Mouse (Mus musculus) CH12.LX (cell line): Measurements from ENCODE around the gene Rilp. TPM values are rescaled to one million over a fixed set of nuclear protein-coding genes. Genes with fewer than 3 reads are reported as not detected.
A peak's percentile ranks its signal among the peaks of the same experiment; 100 is the strongest.

Experiments used
- DNase-seq: peaks from one replicate; pipeline ENCODE4 v3.0.0-alpha.2; 2013; ENCODE audit errors: extremely low read depth
- H3K27ac ChIP-seq: 2 replicates; pipeline ENCODE4 v1.5.1; 2012; ENCODE audit warnings: low read depth, mild to moderate bottlenecking, control low read depth, moderate library complexity; ENCODE audit not compliant: insufficient read depth
- H3K27me3 ChIP-seq: replicated peaks from 2 replicates; pipeline ENCODE3; 2012; ENCODE audit warnings: inconsistent platforms
- H3K36me3 ChIP-seq, 2 experiments: replicated peaks in 1 of 2; 2 replicates each; pipeline versions ENCODE3 to v1.6.1; 2012; ENCODE audit warnings: inconsistent platforms in 1 of 2, low read length in 1 of 2, mild to moderate bottlenecking in 1 of 2, mixed read lengths in 1 of 2, moderate library complexity in 1 of 2; ENCODE audit not compliant: control insufficient read depth in 1 of 2, insufficient read depth in 1 of 2
- H3K4me1 ChIP-seq, 2 experiments: 2 replicates each; pipeline ENCODE4 v1.6.1; 2012; ENCODE audit warnings: inconsistent platforms in 1 of 2, moderate library complexity in 1 of 2; ENCODE audit not compliant: insufficient read depth in 2 of 2, control insufficient read depth in 1 of 2
- H3K4me2 ChIP-seq: 2 replicates; pipeline ENCODE4 v1.6.1; 2012; ENCODE audit warnings: low read depth, mild to moderate bottlenecking, control low read depth; ENCODE audit not compliant: poor library complexity, insufficient read depth, severe bottlenecking
- H3K4me3 ChIP-seq, 3 experiments: fragments of 150-350 bp in 1 of 3; sonication (generic) in 1 of 3; replicated peaks in 1 of 3; 2 replicates each; pipeline versions ENCODE3 to v1.5.1; 2011 to 2012; ENCODE audit warnings: low read depth in 2 of 3, low read length in 2 of 3, mild to moderate bottlenecking in 2 of 3, moderate library complexity in 2 of 3, control low read depth in 1 of 3, improper control_type of control experiment in 1 of 3, inconsistent platforms in 1 of 3, mixed read lengths in 1 of 3; ENCODE audit not compliant: poor library complexity in 1 of 3
- H3K79me2 ChIP-seq: replicated peaks from 2 replicates; pipeline ENCODE4 v1.6.1; 2012; ENCODE audit warnings: mild to moderate bottlenecking, moderate library complexity; ENCODE audit not compliant: control insufficient read depth, poor library complexity, insufficient read depth, severe bottlenecking; ENCODE audit errors: extremely low read depth
- H3K9ac ChIP-seq: 2 replicates; pipeline ENCODE4 v1.6.1; 2012; ENCODE audit warnings: low read depth, mild to moderate bottlenecking, control low read depth, moderate library complexity; ENCODE audit not compliant: insufficient read depth
- H3K9me3 ChIP-seq: replicated peaks from 2 replicates; pipeline ENCODE3; 2012; ENCODE audit warnings: low read length, inconsistent platforms, mixed read lengths
- BHLHE40 ChIP-seq: IDR thresholded peaks from 2 replicates; pipeline ENCODE4 v1.6.1; 2011; ENCODE audit warnings: mild to moderate bottlenecking, low read depth, low read length, improper control_type of control experiment
- CHD2 ChIP-seq: IDR thresholded peaks from 2 replicates; pipeline ENCODE4 v1.6.1; 2011; ENCODE audit warnings: low read length, improper control_type of control experiment
- ETS1 ChIP-seq: conservative IDR thresholded peaks from 2 replicates; pipeline ENCODE4 v1.6.1; 2012; ENCODE audit warnings: low read depth, mild to moderate bottlenecking, inconsistent platforms, low read length, improper control_type of control experiment, moderate library complexity
- GABPA ChIP-seq: IDR thresholded peaks from 2 replicates; pipeline ENCODE4 v1.6.1; 2012; ENCODE audit warnings: low read depth, low read length, improper control_type of control experiment, inconsistent platforms; ENCODE audit not compliant: insufficient replicate concordance
- JUND ChIP-seq: conservative IDR thresholded peaks from 2 replicates; pipeline ENCODE4 v1.6.1; 2011; ENCODE audit warnings: low read depth, low read length, improper control_type of control experiment
- MEF2A ChIP-seq: IDR thresholded peaks from 2 replicates; pipeline ENCODE4 v1.6.1; 2014; ENCODE audit warnings: low read depth, mild to moderate bottlenecking, inconsistent platforms, low read length, improper control_type of control experiment, borderline replicate concordance
- NRF1 ChIP-seq: IDR thresholded peaks from 2 replicates; pipeline ENCODE4 v1.6.1; 2014; ENCODE audit warnings: low read depth, mild to moderate bottlenecking, inconsistent platforms, low read length, improper control_type of control experiment, moderate library complexity
- RAD21 ChIP-seq: IDR thresholded peaks from 2 replicates; pipeline ENCODE4 v1.6.1; 2011; ENCODE audit warnings: low read depth, mild to moderate bottlenecking, low read length, improper control_type of control experiment, moderate library complexity
- RCOR1 ChIP-seq: conservative IDR thresholded peaks from 2 replicates; pipeline ENCODE4 v1.6.1; 2012; ENCODE audit warnings: low read depth, mild to moderate bottlenecking, inconsistent platforms, low read length, improper control_type of control experiment
- TBP ChIP-seq: conservative IDR thresholded peaks from 2 replicates; pipeline ENCODE4 v1.6.1; 2011; ENCODE audit warnings: low read depth, low read length, improper control_type of control experiment
- UBTF ChIP-seq: IDR thresholded peaks from 2 replicates; pipeline ENCODE4 v1.6.1; 2012; ENCODE audit warnings: low read depth, mild to moderate bottlenecking, inconsistent platforms, low read length, improper control_type of control experiment, moderate library complexity
- ZKSCAN1 ChIP-seq: IDR thresholded peaks from 2 replicates; pipeline ENCODE4 v1.6.1; 2012; ENCODE audit warnings: low read depth, inconsistent platforms, low read length, improper control_type of control experiment, borderline replicate concordance
- ZNF384 ChIP-seq: IDR thresholded peaks from 2 replicates; pipeline ENCODE4 v1.6.1; 2012; ENCODE audit warnings: low read depth, low read length, improper control_type of control experiment, inconsistent platforms
- dilution Hi-C: fragments of 300-500 bp; cut with MboI; formaldehyde crosslinking; loops from 2 replicates; pipeline ENCODE4 v1.14.3; 2020; ENCODE audit warnings: low sequenced_read_pairs; ENCODE audit not compliant: extremely low pct_unique_long_range_greater_than_20kb, extremely low pct_ligation_motif_present
- in situ Hi-C: fragments of 300-500 bp; cut with MboI; formaldehyde crosslinking; loops from 3 replicates; pipeline ENCODE4 v1.14.3; 2019; ENCODE audit warnings: low sequenced_read_pairs, low pct_ligation_motif_present, low pct_unique_long_range_greater_than_20kb, mixed read lengths
- polyA plus RNA-seq: library from polyadenylated mRNA; unstranded; fragments of >175 nt; gene quantifications from 2 replicates; pipeline ENCODE4 v1.2.1, GENCODE M21; 2012; ENCODE audit warnings: low read depth; ENCODE audit not compliant: insufficient read length
- total RNA-seq, 2 experiments: library from RNA; depleted of rRNA; stranded (reverse); fragments of 300-350 nt in 1 of 2; fragments of >200 nt in 1 of 2; gene quantifications; 2 replicates each; pipeline ENCODE4 v1.2.3; 2012 to 2014

Rilp gene
- total and polyA plus RNA-seq, 3 experiments, result 0.17 to 1.1 (median 0.72) TPM

GRCm38 (mm10) chr11:75533314-75534015 is 23.6 kb downstream of the Rilp start:
- H3K9ac ChIP-seq, result peak overlapping the region; percentile 11; the same call in 1 of the 2 replicates
- dilution Hi-C loops (no loop called here), in situ Hi-C loops (loop anchor here (5.0 kb wide), 1 partner anchor 39 kb away; no protein-coding TSS in a partner anchor)
- peaks cover 10 to 55% of the 10 kb centered on the region in 2 experiments for H3K4me1 ChIP-seq
- H3K27ac ChIP-seq, result peak overlapping the region; percentile 37
- H3K4me2 ChIP-seq, result peak overlapping the region; percentile 83
- no peaks in the 10 kb centered on the region for H3K9me3 ChIP-seq
- H3K36me3 ChIP-seq, result peaks cover 0 to 17% of the 10 kb centered on the region in 2 experiments
- no peaks in the 10 kb centered on the region for H3K27me3 ChIP-seq
- H3K4me3 ChIP-seq, result peak overlapping the region; percentile 16 to 71 (median 57)
- peak; percentile 42 for DNase-seq
- no peaks in the 10 kb centered on the region for H3K79me2 ChIP-seq
- TF ChIP-seq ETS1, result 0 out of 2 replicates have a peak, but pooled peaks have one; percentile 16
- TF ChIP-seq CHD2, result no peak

- H3K27me3 ChIP-seq, result no peaks in the 10 kb centered on the region
- DNase-seq, result no peak
- no peaks in the 10 kb centered on the region for H3K9me3 ChIP-seq
- H3K36me3 ChIP-seq, result peaks cover 0 to 12% of the 10 kb centered on the region in 2 experiments
- in situ Hi-C loops, result loop anchor here (5.0 kb wide), 1 partner anchor 38 kb away; no protein-coding TSS in a partner anchor
- TF ChIP-seq ZNF384 (peak; percentile 60), MEF2A (no peak), UBTF (no peak)
- peaks cover 10 to 62% of the 10 kb centered on the region in 2 experiments for H3K4me1 ChIP-seq
- H3K79me2 ChIP-seq, result no peaks in the 10 kb centered on the region
- dilution Hi-C loops, result no loop called here
- H3K4me2 ChIP-seq, result no peak overlapping the region
- no peak overlapping the region for H3K4me3 ChIP-seq
- H3K9ac ChIP-seq, result no peak overlapping the region
- no peak overlapping the region for H3K27ac ChIP-seq
Observed at GRCm38 (mm10) chr11:75534286-75535033, 24.6 kb downstream of the Rilp start.

GRCm38 (mm10) chr11:75535106-75535795 is 25.4 kb downstream of the Rilp start:
- no peak for DNase-seq
- in situ Hi-C loops (no loop called here), dilution Hi-C loops (no loop called here)
- H3K4me3 ChIP-seq, result no peak overlapping the region
- H3K79me2 ChIP-seq, result no peaks in the 10 kb centered on the region
- peaks cover 0 to 12% of the 10 kb centered on the region in 2 experiments for H3K36me3 ChIP-seq
- no peak overlapping the region for H3K9ac ChIP-seq
- TF ChIP-seq UBTF (no peak), GABPA (no peak), TBP (no peak), RAD21 (no peak), BHLHE40 (no peak), NRF1 (no peak), JUND (no peak), RCOR1 (no peak), ZKSCAN1 (no peak)
- TF ChIP-seq, all 38 proteins: peak for 0
- H3K9me3 ChIP-seq, result no peaks in the 10 kb centered on the region
- H3K4me1 ChIP-seq, result peaks cover 10 to 65% of the 10 kb centered on the region in 2 experiments
- no peaks in the 10 kb centered on the region for H3K27me3 ChIP-seq
- H3K27ac ChIP-seq, result no peak overlapping the region
- no peak overlapping the region for H3K4me2 ChIP-seq
